Mouse (Mus musculus): ENCODE measurements around the gene Adamtsl5. TPM values are rescaled to one million over a fixed set of nuclear protein-coding genes. Genes with fewer than 3 reads are reported as not detected.

The Adamtsl5 gene
- polyA plus RNA-seq, 1 experiment from 2014 or later = 1.3 TPM

DNA sequence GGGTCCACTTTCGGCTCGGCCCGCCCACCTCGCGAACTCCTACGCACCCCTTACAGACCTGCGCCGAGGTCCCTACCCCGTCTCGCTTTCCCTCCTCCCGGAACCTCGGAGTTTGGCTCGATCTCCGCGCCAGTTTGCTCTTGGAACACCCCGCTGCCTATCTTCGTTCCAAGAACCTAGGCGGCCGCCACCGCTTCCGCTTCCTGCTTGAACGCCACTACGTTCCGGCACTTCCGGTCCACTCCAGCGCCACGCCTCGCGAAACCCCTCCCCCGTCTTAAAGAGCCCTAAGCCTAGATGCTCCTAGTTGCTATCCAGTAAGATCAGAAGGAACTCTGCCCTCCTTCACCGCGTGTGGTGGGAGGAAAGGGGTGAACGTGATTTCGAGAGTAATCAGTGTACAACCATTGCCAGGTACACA lies 27.9 kb downstream of the Adamtsl5 start, which contains the start of gene 2310011J03Rik:
Gene 2310011J03Rik (minus strand): TSS at position 198 of the 421 bp plus-strand sequence.
- Histone ChIP-seq H3K9me3 (no peaks in the 10 kb centered on the region), H3K27me3 (ENCODE audit: insufficient read depth, poor library complexity, severe bottlenecking) (peaks cover 70% of the 10 kb centered on the region), H3K4me1 (peaks cover 75% of the 10 kb centered on the region), H3K27ac (peak within 1 kb of the TSS; percentile 87), H3K4me3 (peak within 1 kb of the TSS; percentile 96), H3K36me3 (peaks cover 19% of the 10 kb centered on the region)
- under 1% methylated on average over 34 of the region's 34 CpGs for WGBS
- DNase-seq (ENCODE audit: low spot score) = peak; percentile 96

DNA sequence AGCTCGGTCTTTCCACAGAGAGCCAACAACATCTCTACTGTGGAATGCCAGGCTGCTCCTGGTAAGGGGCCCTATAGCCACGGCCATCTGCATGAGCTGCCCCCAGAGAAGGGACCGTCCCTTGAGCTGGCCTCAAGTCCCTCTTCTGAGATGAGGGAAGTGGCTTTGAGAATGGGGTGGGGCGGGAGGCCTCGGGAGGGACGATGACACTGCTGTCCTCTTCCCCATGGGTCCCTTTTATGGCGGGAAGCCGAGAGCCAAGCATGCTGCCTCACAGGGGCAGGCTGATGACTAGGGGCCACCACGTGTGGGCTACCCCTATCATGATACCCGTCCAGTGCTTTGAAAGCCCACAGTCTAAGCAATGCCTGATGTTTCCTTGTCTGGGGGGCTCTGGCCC lies 31.2 kb downstream of the Adamtsl5 start:
- H3K27ac ChIP-seq = 0 out of 2 replicates have a peak overlapping the region, but pooled peaks have one; percentile 25
- H3K4me3 ChIP-seq = peak overlapping the region; percentile 22; the same call in 1 of the 2 replicates
- peaks cover 81% of the 10 kb centered on the region for H3K4me1 ChIP-seq
- H3K9me3 ChIP-seq = no peaks in the 10 kb centered on the region
- peaks cover 19% of the 10 kb centered on the region for H3K36me3 ChIP-seq
- DNase-seq (ENCODE audit: low spot score) = no peak
- H3K27me3 ChIP-seq (ENCODE audit: insufficient read depth, poor library complexity, severe bottlenecking) = peaks cover 73% of the 10 kb centered on the region
- WGBS = 54% methylated on average over 10 of the region's 10 CpGs

DNA sequence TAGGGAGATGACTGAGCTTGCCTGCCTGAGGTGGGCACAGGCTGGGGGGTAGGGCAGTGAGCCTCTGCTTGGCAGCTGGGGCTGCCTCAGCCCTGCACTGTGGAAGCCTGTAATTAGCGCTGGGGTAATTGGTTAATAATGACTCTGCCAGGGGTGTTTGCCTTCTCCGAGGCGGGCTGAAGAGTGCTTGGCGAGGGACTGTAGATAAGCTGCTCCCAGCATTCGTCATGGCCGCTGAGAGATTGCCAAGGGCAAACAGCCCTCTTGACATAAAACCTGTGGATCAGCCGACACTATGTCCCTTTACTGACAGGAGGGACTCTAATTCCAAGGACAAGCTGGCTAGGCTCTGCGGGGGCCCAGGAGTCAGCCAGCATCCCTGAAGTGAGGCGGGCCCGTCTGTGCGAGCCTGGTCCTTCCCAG lies 31.8 kb downstream of the Adamtsl5 start:
- Histone ChIP-seq H3K4me3 (peak overlapping the region; percentile 27), H3K27ac (peak overlapping the region; percentile 25), H3K9me3 (no peaks in the 10 kb centered on the region), H3K36me3 (peaks cover 19% of the 10 kb centered on the region), H3K4me1 (peaks cover 74% of the 10 kb centered on the region), H3K27me3 (ENCODE audit: insufficient read depth, poor library complexity, severe bottlenecking) (peaks cover 73% of the 10 kb centered on the region)
- 13% methylated on average over 11 of the region's 11 CpGs for whole genome bisulfite sequencing
- DNase-seq (ENCODE audit: low spot score) = no peak

DNA sequence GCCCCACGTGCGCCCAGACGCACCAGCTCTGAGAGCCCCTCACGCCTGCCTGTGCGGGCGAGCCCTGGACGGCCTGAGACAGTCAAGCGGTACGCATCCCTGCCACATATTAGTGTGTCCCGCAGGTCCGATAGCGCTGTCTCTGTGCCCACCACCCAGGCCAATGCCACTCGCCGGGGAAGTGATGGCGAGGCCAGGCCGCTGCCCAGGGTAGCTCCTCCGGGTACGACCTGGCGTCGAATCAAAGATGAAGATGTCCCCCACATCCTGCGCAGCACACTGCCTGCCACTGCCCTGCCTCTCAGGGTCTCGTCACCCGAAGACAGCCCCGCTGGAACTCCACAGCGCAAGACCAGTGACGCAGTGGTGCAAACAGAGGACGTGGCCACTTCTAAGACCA lies 32.9 kb downstream of the Adamtsl5 start:
- DNase-seq (ENCODE audit: low spot score) = no peak
- Histone ChIP-seq H3K27me3 (ENCODE audit: insufficient read depth, poor library complexity, severe bottlenecking) (peaks cover 82% of the 10 kb centered on the region), H3K4me3 (peak overlapping the region; percentile 27; the same call in 1 of the 2 replicates), H3K9me3 (no peaks in the 10 kb centered on the region), H3K36me3 (peaks cover 19% of the 10 kb centered on the region), H3K27ac (peak overlapping the region; percentile 25), H3K4me1 (peaks cover 70% of the 10 kb centered on the region)
- 41% methylated on average over 27 of the region's 27 CpGs for WGBS

DNA sequence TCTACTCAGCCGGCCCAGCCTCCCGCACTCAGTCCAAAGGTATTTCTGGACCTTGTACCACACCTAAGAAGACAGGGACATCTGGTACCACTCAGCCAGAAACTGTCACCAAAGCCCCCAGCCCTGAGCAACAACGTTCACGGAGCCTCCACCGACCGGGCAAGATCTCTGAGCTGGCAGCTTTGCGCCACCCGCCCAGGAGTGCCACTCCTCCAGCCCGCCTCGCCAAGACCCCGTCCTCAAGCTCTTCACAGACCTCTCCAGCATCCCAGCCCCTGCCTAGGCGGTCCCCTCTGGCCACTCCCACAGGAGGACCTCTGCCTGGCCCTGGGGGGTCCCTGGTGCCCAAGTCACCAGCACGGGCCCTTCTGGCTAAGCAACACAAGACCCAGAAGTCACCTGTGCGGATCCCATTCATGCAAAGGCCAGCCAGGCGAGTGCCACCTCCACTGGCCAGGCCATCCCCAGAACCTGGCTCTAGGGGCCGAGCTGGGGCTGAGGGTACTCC lies 33.7 kb downstream of the Adamtsl5 start:
- Histone ChIP-seq H3K4me3 (peak overlapping the region; percentile 6; the same call in 1 of the 2 replicates), H3K4me1 (peaks cover 67% of the 10 kb centered on the region)

DNA sequence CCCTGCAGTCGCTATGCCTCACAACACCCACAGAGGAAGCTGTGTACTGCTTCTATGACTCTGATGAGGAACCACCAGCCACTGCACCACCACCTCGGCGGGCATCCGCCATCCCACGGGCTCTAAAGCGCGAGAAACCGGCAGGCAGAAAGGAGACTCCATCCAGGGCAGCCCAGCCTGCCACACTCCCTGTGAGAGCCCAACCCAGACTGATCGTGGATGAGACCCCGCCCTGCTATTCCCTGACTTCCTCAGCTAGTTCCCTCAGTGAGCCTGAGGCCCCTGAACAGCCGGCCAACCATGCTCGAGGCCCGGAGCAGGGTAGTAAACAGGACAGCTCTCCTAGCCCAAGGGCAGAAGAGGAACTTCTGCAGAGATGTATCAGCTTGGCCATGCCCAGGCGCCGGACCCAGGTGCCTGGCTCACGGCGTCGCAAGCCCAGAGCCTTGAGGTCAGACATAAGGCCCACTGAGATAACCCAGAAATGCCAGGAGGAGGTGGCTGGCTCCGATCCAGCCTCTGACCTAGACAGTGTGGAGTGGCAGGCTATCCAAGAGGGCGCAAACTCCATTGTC lies 34.5 kb downstream of the Adamtsl5 start:
- H3K9me3 ChIP-seq = no peaks in the 10 kb centered on the region
- WGBS = 38% methylated on average over 20 of the region's 20 CpGs
- H3K36me3 ChIP-seq = peaks cover 13% of the 10 kb centered on the region
- H3K4me3 ChIP-seq = peak overlapping the region; percentile 6; the same call in 1 of the 2 replicates
- peaks cover 59% of the 10 kb centered on the region for H3K4me1 ChIP-seq
- H3K27me3 ChIP-seq (ENCODE audit: insufficient read depth, poor library complexity, severe bottlenecking) = peaks cover 96% of the 10 kb centered on the region
- H3K27ac ChIP-seq = no peak overlapping the region
- DNase-seq (ENCODE audit: low spot score) = no peak

More for the DNA sequence above, 33.7 kb downstream of the Adamtsl5 start:
- DNase-seq (ENCODE audit: low spot score) = no peak
- H3K27me3 ChIP-seq (ENCODE audit: insufficient read depth, poor library complexity, severe bottlenecking) = peaks cover 88% of the 10 kb centered on the region
- no peaks in the 10 kb centered on the region for H3K9me3 ChIP-seq
- 46% methylated on average over 16 of the region's 16 CpGs for WGBS
- no peak overlapping the region for H3K27ac ChIP-seq
- H3K36me3 ChIP-seq = peaks cover 19% of the 10 kb centered on the region

DNA sequence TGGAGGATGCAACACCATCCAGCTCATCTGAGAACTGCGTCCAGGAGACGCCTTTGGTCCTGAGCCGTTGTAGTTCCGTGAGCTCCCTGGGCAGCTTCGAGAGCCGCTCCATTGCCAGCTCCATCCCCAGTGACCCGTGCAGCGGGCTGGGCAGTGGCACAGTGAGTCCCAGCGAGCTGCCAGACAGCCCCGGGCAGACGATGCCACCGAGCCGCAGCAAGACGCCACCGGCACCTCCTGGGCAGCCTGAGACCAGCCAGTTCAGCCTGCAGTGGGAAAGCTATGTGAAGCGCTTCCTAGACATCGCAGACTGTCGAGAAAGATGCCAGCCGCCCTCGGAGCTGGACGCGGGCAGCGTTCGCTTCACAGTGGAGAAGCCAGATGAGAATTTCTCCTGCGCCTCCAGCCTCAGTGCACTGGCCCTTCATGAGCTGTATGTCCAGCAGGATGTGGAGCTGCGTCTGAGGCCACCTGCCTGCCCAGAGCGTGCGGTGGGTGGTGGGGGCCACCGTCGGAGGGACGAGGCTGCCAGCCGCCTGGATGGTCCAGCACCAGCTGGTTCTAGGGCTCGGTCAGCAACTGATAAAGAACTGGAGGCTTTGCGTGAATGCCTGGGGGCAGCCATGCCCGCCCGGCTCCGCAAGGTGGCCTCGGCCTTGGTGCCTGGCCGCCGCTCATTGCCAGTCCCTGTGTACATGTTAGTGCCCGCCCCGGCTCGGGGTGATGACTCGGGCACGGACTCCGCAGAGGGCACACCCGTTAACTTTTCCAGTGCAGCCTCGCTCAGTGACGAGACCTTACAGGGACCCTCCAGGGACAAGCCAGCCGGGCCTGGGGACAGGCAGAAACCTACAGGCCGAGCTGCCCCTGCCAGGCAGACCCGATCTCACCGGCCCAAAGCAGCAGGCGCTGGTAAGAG lies 35.4 kb downstream of the Adamtsl5 start:
- no peaks in the 10 kb centered on the region for H3K9me3 ChIP-seq
- H3K4me1 ChIP-seq = peaks cover 57% of the 10 kb centered on the region
- no peak overlapping the region for H3K27ac ChIP-seq
- WGBS = 57% methylated on average over 54 of the region's 54 CpGs
- no peak overlapping the region for H3K4me3 ChIP-seq
- DNase-seq (ENCODE audit: low spot score) = no peak
- peaks cover 97% of the 10 kb centered on the region for H3K27me3 ChIP-seq (ENCODE audit: insufficient read depth, poor library complexity, severe bottlenecking)
- peaks cover 5% of the 10 kb centered on the region for H3K36me3 ChIP-seq

DNA sequence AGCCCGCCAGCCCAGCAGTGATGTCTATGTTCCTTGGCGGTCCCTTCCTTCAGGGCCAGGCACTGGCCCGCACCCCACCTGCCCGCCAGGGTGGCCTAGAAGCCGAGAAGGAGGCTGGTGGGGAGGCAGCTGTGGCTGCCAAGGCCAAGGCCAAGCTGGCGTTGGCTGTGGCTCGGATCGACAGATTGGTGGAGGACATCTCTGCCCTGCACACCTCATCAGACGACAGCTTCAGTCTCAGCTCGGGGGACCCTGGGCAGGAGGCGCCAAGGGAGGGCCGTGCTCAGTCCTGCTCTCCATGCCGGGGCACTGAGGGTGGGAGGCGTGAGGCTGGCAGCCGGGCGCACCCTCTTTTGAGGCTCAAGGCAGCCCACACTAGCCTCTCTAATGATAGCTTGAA lies 36.7 kb downstream of the Adamtsl5 start:
- WGBS = 69% methylated on average over 16 of the region's 16 CpGs
- Histone ChIP-seq H3K36me3 (no peaks in the 10 kb centered on the region), H3K27ac (no peak overlapping the region), H3K9me3 (no peaks in the 10 kb centered on the region), H3K4me1 (peaks cover 44% of the 10 kb centered on the region), H3K4me3 (no peak overlapping the region), H3K27me3 (ENCODE audit: insufficient read depth, poor library complexity, severe bottlenecking) (peaks cover 97% of the 10 kb centered on the region)
- DNase-seq (ENCODE audit: low spot score) = no peak

DNA sequence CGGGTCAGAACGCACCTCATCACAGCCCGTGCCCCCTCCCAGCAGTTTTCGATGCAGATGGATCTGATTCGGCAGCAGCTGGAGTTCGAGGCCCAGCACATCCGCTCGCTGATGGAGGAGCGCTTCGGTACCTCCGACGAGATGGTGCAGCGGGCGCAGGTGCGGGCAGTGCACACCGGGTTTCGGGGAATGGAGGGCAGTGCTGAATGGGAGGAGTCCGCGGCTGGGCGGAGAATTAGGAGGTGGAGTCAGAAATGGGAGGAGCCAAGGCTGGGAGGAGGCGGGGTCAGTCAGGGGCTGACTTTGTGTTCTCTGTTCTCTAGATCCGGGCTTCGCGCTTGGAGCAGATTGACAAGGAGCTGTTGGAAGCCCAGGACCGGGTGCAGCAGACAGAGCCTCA lies 43.4 kb downstream of the Adamtsl5 start:
- peaks cover 18% of the 10 kb centered on the region for H3K4me1 ChIP-seq
- no peaks in the 10 kb centered on the region for H3K9me3 ChIP-seq
- H3K27ac ChIP-seq = no peak overlapping the region
- peak overlapping the region; percentile 41 for H3K4me3 ChIP-seq
- WGBS = 7% methylated on average over 25 of the region's 25 CpGs
- DNase-seq (ENCODE audit: low spot score) = no peak
- peaks cover 93% of the 10 kb centered on the region for H3K27me3 ChIP-seq (ENCODE audit: insufficient read depth, poor library complexity, severe bottlenecking)
- no peaks in the 10 kb centered on the region for H3K36me3 ChIP-seq

DNA sequence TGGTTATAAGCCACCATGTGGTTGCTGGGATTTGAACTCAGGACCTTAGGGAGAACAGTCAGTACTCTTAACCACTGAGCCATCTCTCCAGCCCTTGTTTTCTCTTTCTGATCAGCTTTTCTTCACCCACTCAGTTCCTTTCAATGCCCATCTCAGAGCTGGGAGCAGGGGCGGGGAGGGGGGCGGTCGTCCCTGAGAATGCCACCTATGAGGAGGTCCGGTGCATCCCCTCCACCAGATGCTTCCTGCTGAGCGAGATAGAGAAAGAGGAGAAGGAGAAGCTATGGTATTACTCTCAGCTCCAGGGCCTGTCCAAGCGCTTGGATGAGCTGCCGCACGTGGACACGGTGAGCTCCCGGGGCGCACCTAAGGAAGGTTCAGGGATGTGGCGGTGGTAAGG lies 43.8 kb downstream of the Adamtsl5 start:
- H3K27ac ChIP-seq = no peak overlapping the region
- DNase-seq (ENCODE audit: low spot score) = no peak
- no peaks in the 10 kb centered on the region for H3K9me3 ChIP-seq
- WGBS = 14% methylated on average over 12 of the region's 12 CpGs
- H3K4me3 ChIP-seq = peak overlapping the region; percentile 41
- H3K36me3 ChIP-seq = no peaks in the 10 kb centered on the region
- peaks cover 18% of the 10 kb centered on the region for H3K4me1 ChIP-seq
- peaks cover 95% of the 10 kb centered on the region for H3K27me3 ChIP-seq (ENCODE audit: insufficient read depth, poor library complexity, severe bottlenecking)

DNA sequence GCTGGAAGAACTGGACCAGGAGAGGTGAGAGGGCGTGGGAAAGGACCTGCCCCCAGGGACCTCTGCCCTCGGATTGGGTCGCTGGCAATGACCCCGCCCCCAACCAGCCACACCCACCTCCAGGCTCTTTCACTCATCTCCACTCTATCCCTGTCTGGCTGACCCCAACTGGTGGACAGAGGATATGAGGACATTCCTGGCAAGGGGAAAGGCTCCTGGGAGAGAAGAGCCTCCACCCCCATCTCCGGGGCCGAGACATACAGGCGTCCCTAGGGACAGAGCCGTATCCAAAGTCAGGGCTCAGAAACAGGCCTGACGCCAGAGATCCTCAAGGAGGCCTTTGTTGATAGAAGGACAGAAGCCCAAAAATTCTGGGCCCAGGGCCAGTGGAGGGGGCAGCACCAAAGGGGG lies 45.7 kb downstream of the Adamtsl5 start:
- WGBS = 6% methylated on average over 9 of the region's 9 CpGs
- no peak for DNase-seq (ENCODE audit: low spot score)
- Histone ChIP-seq H3K4me3 (peak overlapping the region; percentile 17; the same call in 1 of the 2 replicates), H3K36me3 (no peaks in the 10 kb centered on the region), H3K27ac (peak overlapping the region; percentile 13; the same call in 1 of the 2 replicates), H3K4me1 (peaks cover 24% of the 10 kb centered on the region), H3K27me3 (ENCODE audit: insufficient read depth, poor library complexity, severe bottlenecking) (peaks cover 96% of the 10 kb centered on the region), H3K9me3 (no peaks in the 10 kb centered on the region)

DNA sequence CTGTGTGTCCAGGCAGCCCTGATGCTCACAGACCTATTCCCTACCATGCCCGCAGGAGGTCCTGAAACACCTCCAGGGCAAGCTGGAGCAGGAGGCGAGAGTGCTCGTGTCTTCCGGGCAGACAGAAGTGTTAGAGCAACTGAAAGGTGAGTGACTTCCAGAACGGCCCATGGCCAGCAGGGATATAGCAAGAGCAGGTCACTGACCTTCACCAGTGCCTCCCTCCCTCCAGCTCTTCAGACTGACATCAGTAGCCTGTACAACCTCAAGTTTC lies 46.2 kb downstream of the Adamtsl5 start:
- H3K4me1 ChIP-seq = peaks cover 28% of the 10 kb centered on the region
- peak overlapping the region; percentile 17; the same call in 1 of the 2 replicates for H3K4me3 ChIP-seq
- H3K36me3 ChIP-seq = no peaks in the 10 kb centered on the region
- H3K9me3 ChIP-seq = no peaks in the 10 kb centered on the region
- H3K27me3 ChIP-seq (ENCODE audit: insufficient read depth, poor library complexity, severe bottlenecking) = peaks cover 96% of the 10 kb centered on the region
- peak overlapping the region; percentile 13; the same call in 1 of the 2 replicates for H3K27ac ChIP-seq
- WGBS = 40% methylated on average over 5 of the region's 5 CpGs
- no peak for DNase-seq (ENCODE audit: low spot score)

Data from heart, embryonic 10.5 days (tissue).